Comparison of ENCODE assay signal across 8 mouse cellular contexts in the genomic region with DNA sequence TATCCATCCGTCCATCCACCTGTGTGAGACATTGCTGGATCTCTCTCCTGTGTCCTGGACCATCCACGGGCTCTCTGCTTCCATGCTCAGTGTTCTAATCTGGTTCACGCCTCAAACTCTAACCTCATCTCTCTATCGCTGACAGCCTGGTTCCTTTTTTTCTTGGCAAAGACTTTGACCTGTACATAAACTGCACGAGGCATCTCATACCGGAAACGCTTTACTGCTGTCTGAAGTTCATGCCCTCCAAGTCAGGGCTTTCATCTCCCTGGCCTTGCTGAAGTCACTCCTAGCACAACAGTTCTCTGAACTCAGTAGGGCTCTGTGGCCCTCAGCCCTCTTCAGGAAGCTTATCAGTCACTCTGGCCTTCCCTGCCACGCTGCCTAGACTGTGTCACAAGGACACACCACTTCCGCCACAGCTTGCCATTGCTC. TPM values are rescaled to one million over a fixed set of nuclear protein-coding genes. Genes with fewer than 3 reads are reported as not detected.
DNase-seq lines count a peak whose midpoint lies in the region; ATAC-seq and TF ChIP-seq lines count a peak whose summit lies in the region.

No protein-coding gene starts in this region.

- no peaks in the 10 kb centered on the region for H3K27me3 ChIP-seq in intestine, postnatal 0 days (replicated peaks; ENCODE audit: control insufficient read depth, insufficient read depth, low read length)
- H3K27me3 ChIP-seq in midbrain, embryonic 14.5 days (ENCODE audit: control insufficient read depth, insufficient read depth, low read length), result no peaks in the 10 kb centered on the region

- no peak for TF ChIP-seq CTCF in intestine, postnatal 0 days (IDR thresholded peaks at IDR 0.05; ENCODE audit: low read depth)

- H3K79me2 ChIP-seq in macrophage (ENCODE audit: inconsistent target), result no peaks in the 10 kb centered on the region

- no peak overlapping the region for H3K9ac ChIP-seq in intestine, postnatal 0 days (ENCODE audit: low read depth, low read length)
- H3K9ac ChIP-seq in midbrain, embryonic 14.5 days (replicated peaks; ENCODE audit: low read length), result no peak overlapping the region

- H3K4me3 ChIP-seq in intestine, postnatal 0 days (ENCODE audit: low read depth, low read length), result no peak overlapping the region
- no peak overlapping the region for H3K4me3 ChIP-seq in macrophage (ENCODE audit: inconsistent target)
- no peak overlapping the region for H3K4me3 ChIP-seq in midbrain, embryonic 14.5 days (replicated peaks; ENCODE audit: low read depth, low read length)

- H3K9me3 ChIP-seq in intestine, postnatal 0 days (ENCODE audit: control insufficient read depth), result no peaks in the 10 kb centered on the region
- H3K9me3 ChIP-seq in midbrain, embryonic 14.5 days (ENCODE audit: control insufficient read depth, low read length), result no peaks in the 10 kb centered on the region

- peak; percentile 92 for DNase-seq in CD4-positive helper T cell, adult 2 months (ENCODE audit: low read depth, low spot score)
- peak; percentile 40 for DNase-seq in ZHBTc4 (ENCODE audit: low read depth, low spot score)
- peak; percentile 68 to 75 for DNase-seq in thymus, postnatal 36 days
- DNase-seq in midbrain, embryonic 14.5 days, result no peak
- no peak for DNase-seq in gastrocnemius, adult 18-20 months (ENCODE audit: low spot score)
- no peak for DNase-seq in adipocyte (ENCODE audit: low spot score)

- ATAC-seq in intestine, postnatal 0 days, result peak; percentile 96
- no peak for ATAC-seq in midbrain, embryonic 14.5 days (ENCODE audit: low FRiP score, low TSS enrichment)

- H3K4me2 ChIP-seq in intestine, postnatal 0 days (replicated peaks; ENCODE audit: low read depth), result no peak overlapping the region
- no peak overlapping the region for H3K4me2 ChIP-seq in midbrain, embryonic 14.5 days (ENCODE audit: low read length)

- WGBS in intestine, postnatal 0 days, result 26% methylated on average over 9 of the region's 9 CpGs
- 5% methylated on average over 9 of the region's 9 CpGs for WGBS in macrophage (ENCODE audit: missing documents)
- WGBS in midbrain, embryonic 14.5 days, result 81% methylated on average over 9 of the region's 9 CpGs

- no peaks in the 10 kb centered on the region for H3K4me1 ChIP-seq in intestine, postnatal 0 days (replicated peaks; ENCODE audit: control insufficient read depth, insufficient read depth, low read length)
- no peaks in the 10 kb centered on the region for H3K4me1 ChIP-seq in midbrain, embryonic 14.5 days (ENCODE audit: control insufficient read depth, insufficient read depth, low read length)

- no peaks in the 10 kb centered on the region for H3K36me3 ChIP-seq in intestine, postnatal 0 days (ENCODE audit: control insufficient read depth, insufficient read depth)
- H3K36me3 ChIP-seq in macrophage (ENCODE audit: inconsistent target), result no peaks in the 10 kb centered on the region
- H3K36me3 ChIP-seq in midbrain, embryonic 14.5 days (ENCODE audit: control insufficient read depth, insufficient read depth, low read length), result no peaks in the 10 kb centered on the region

- H3K27ac ChIP-seq in intestine, postnatal 0 days (ENCODE audit: low read depth, low read length), result peak overlapping the region; percentile 82
- peak overlapping the region; percentile 66 for H3K27ac ChIP-seq in macrophage
- H3K27ac ChIP-seq in midbrain, embryonic 14.5 days (replicated peaks; ENCODE audit: low read depth, low read length), result no peak overlapping the region

RNA-seq across cellular contexts. Expression of gene C2cd5, which starts 15.1 kb away (rescaled TPM):
- 10.2 and 10.4 TPM in 2 replicates for polyA plus RNA-seq in intestine, postnatal 0 days (2015; fragmentation: Nextera tagmentation; extraction: Ambion mirVana)
- total RNA-seq in macrophage (2018; cell fraction: chromatin; rRNA removed), result 100 to 1,000 TPM in 12 of 26 experiments, 10 to 100 TPM in 13, 1 to 10 TPM in 1; 9.9 to 146 (median 94.4) TPM
- 10 to 100 TPM in 10 of 26 experiments, 1 to 10 TPM in 16; 4.9 to 12.5 (median 9.6) TPM for total RNA-seq in macrophage (2018; cell fraction: cytosol; rRNA removed)
- 10 to 100 TPM in 24 of 26 experiments, 1 to 10 TPM in 2; 8.0 to 85.6 (median 46.4) TPM for total RNA-seq in macrophage (2018; cell fraction: nucleus; rRNA removed)
- 7.0 to 8.0 TPM (median 7.1 TPM) in 3 replicates for polyA plus RNA-seq in macrophage (2018)
- 34.4 and 42.8 TPM in 2 replicates for polyA plus RNA-seq in midbrain, embryonic 14.5 days (2014; fragmentation: Nextera tagmentation; extraction: Ambion mirVana)
- total RNA-seq in gastrocnemius, adult 18-20 months (2021), result 1 to 10 TPM; 6.1 to 6.8 TPM

RNA-seq across cellular contexts. Expression of gene Etnk1, which starts 52.0 kb away (rescaled TPM):
- polyA plus RNA-seq in intestine, postnatal 0 days (2015; fragmentation: Nextera tagmentation; extraction: Ambion mirVana), result 14.5 and 16.4 TPM in 2 replicates
- 100 to 1,000 TPM in 21 of 26 experiments, 10 to 100 TPM in 5; 75.5 to 547 (median 353) TPM for total RNA-seq in macrophage (2018; cell fraction: chromatin; rRNA removed)
- total RNA-seq in macrophage (2018; cell fraction: cytosol; rRNA removed), result 100 to 1,000 TPM in 12 of 26 experiments, 10 to 100 TPM in 14; 59.2 to 158 (median 88.9) TPM
- 100 to 1,000 TPM; 101 to 555 (median 278) TPM for total RNA-seq in macrophage (2018; cell fraction: nucleus; rRNA removed)
- 35.2 to 62.9 TPM (median 43.9 TPM) in 3 replicates for polyA plus RNA-seq in macrophage (2018)
- 47.3 and 62.0 TPM in 2 replicates for polyA plus RNA-seq in midbrain, embryonic 14.5 days (2014; fragmentation: Nextera tagmentation; extraction: Ambion mirVana)
- 10 to 100 TPM; 16.4 to 16.6 TPM for total RNA-seq in gastrocnemius, adult 18-20 months (2021)

Comparison
In these comparisons a context has a peak if more than half of its experiments do, and no peak if none do; other contexts are left out.
1. DNase-seq: peak in CD4-positive helper T cell, adult 2 months (single experiment), ZHBTc4 (single experiment) and thymus, postnatal 36 days (2 of 2); none in midbrain, embryonic 14.5 days (single experiment), gastrocnemius, adult 18-20 months (single experiment) and adipocyte (single experiment).